Mouse (Mus musculus) left cerebral cortex, adult 8-10 months (tissue): ENCODE data around the gene Dlgap4. TPM values are rescaled to one million over a fixed set of nuclear protein-coding genes. Genes with fewer than 3 reads are reported as not detected.

Source experiments
- DNase-seq, 2 experiments: peaks; one replicate each; pipeline ENCODE4 v3.0.0; 2022; ENCODE audit warnings: low spot score in 2 of 2
- total RNA-seq, 4 experiments: library from RNA; stranded (reverse); gene quantifications; 2 replicates each; pipeline ENCODE4 v1.2.4; 2022

Gene Dlgap4
- total RNA-seq, 4 experiments from 2014 or later, result 201 to 218 (median 204) TPM

GRCm38 (mm10) chr2:156658221-156658620 is 44.7 kb downstream of the Dlgap4 start:
- DNase-seq, result no peak

GRCm38 (mm10) chr2:156658751-156659150 is 45.2 kb downstream of the Dlgap4 start:
- peak in 1 of 2 experiments; percentile 69 for DNase-seq

GRCm38 (mm10) chr2:156659981-156660380 is 46.5 kb downstream of the Dlgap4 start:
- DNase-seq, result no peak

GRCm38 (mm10) chr2:156663162-156663561 is 49.7 kb downstream of the Dlgap4 start:
- DNase-seq, result no peak

- peak in 1 of 2 experiments; percentile 71 for DNase-seq
Measured at GRCm38 (mm10) chr2:156664407-156664806, 50.9 kb downstream of the Dlgap4 start.

GRCm38 (mm10) chr2:156664993-156665518 is 51.6 kb downstream of the Dlgap4 start:
- peak in 1 of 2 experiments; percentile 83 for DNase-seq

- no peak for DNase-seq
Measured at GRCm38 (mm10) chr2:156665620-156666196, 52.2 kb downstream of the Dlgap4 start.

- DNase-seq, result peak; percentile 76 to 92
Measured at GRCm38 (mm10) chr2:156666231-156666630, 52.7 kb downstream of the Dlgap4 start.

- no peak for DNase-seq
Measured at GRCm38 (mm10) chr2:156667290-156667689, 53.8 kb downstream of the Dlgap4 start.

GRCm38 (mm10) chr2:156668625-156669024 is 55.1 kb downstream of the Dlgap4 start:
- DNase-seq, result no peak

- peak in 1 of 2 experiments; percentile 88 for DNase-seq
Measured at GRCm38 (mm10) chr2:156673307-156673706, 59.8 kb downstream of the Dlgap4 start.

- no peak for DNase-seq
Measured at GRCm38 (mm10) chr2:156673881-156674669, 60.6 kb downstream of the Dlgap4 start.

- DNase-seq, result no peak
Measured at GRCm38 (mm10) chr2:156676885-156677284, 63.4 kb downstream of the Dlgap4 start.

GRCm38 (mm10) chr2:156678112-156678511 is 64.6 kb downstream of the Dlgap4 start:
- DNase-seq, result no peak

GRCm38 (mm10) chr2:156682965-156683364 is 69.5 kb downstream of the Dlgap4 start:
- DNase-seq, result peak in 1 of 2 experiments; percentile 70

GRCm38 (mm10) chr2:156685999-156686398 is 72.5 kb downstream of the Dlgap4 start:
- DNase-seq, result peak in 1 of 2 experiments; percentile 71

GRCm38 (mm10) chr2:156686754-156687153 is 73.2 kb downstream of the Dlgap4 start:
- no peak for DNase-seq

GRCm38 (mm10) chr2:156688604-156689003 is 75.1 kb downstream of the Dlgap4 start:
- DNase-seq, result no peak

GRCm38 (mm10) chr2:156690833-156691232 is 77.3 kb downstream of the Dlgap4 start:
- no peak for DNase-seq

- DNase-seq, result no peak
Measured at GRCm38 (mm10) chr2:156691746-156692145, 78.2 kb downstream of the Dlgap4 start.

GRCm38 (mm10) chr2:156693241-156693807 is 79.8 kb downstream of the Dlgap4 start:
- no peak for DNase-seq

- no peak for DNase-seq
Measured at GRCm38 (mm10) chr2:156697261-156697660, 83.8 kb downstream of the Dlgap4 start.
